Mouse (Mus musculus) MEL (cell line): ENCODE data around the gene Susd6.

ENCODE experiments used
- EP300 ChIP-seq, 2 experiments: IDR thresholded peaks; 2 replicates each; pipeline ENCODE4 v1.6.1; 2011; ENCODE audit warnings: improper control_type of control experiment in 2 of 2, low read length in 2 of 2, low read depth in 1 of 2, mild to moderate bottlenecking in 1 of 2
- KAT2A ChIP-seq: conservative IDR thresholded peaks from 2 replicates; pipeline ENCODE4 v1.6.1; 2012; ENCODE audit warnings: low read depth, low read length, improper control_type of control experiment, inconsistent platforms
- MAX ChIP-seq: IDR thresholded peaks from 2 replicates; pipeline ENCODE4 v1.6.1; 2011; ENCODE audit warnings: low read length, improper control_type of control experiment
- MAZ ChIP-seq: IDR thresholded peaks from 2 replicates; pipeline ENCODE4 v1.6.1; 2012; ENCODE audit warnings: low read depth, mild to moderate bottlenecking, inconsistent platforms, low read length, improper control_type of control experiment
- POLR2A ChIP-seq, 2 experiments: IDR thresholded peaks; 2 replicates each; pipeline ENCODE4 v1.6.1; 2011 to 2012; ENCODE audit warnings: low read length in 2 of 2, mild to moderate bottlenecking in 2 of 2, control low read depth in 1 of 2, improper control_type of control experiment in 1 of 2, low read depth in 1 of 2, moderate library complexity in 1 of 2; ENCODE audit not compliant: control insufficient read depth in 1 of 2, insufficient read depth in 1 of 2, poor library complexity in 1 of 2
- TCF12 ChIP-seq: IDR thresholded peaks from 2 replicates; pipeline ENCODE4 v1.6.1; 2014; ENCODE audit warnings: low read depth, mild to moderate bottlenecking, inconsistent platforms, low read length, improper control_type of control experiment, moderate library complexity
- UBTF ChIP-seq: IDR thresholded peaks from 2 replicates; pipeline ENCODE4 v1.6.1; 2012; ENCODE audit warnings: low read depth, mild to moderate bottlenecking, inconsistent platforms, low read length, improper control_type of control experiment, moderate library complexity, borderline replicate concordance; ENCODE audit not compliant: insufficient read depth
- USF1 ChIP-seq: IDR thresholded peaks from 2 replicates; pipeline ENCODE4 v1.6.1; 2014; ENCODE audit warnings: low read depth, mild to moderate bottlenecking, inconsistent platforms, low read length, improper control_type of control experiment, moderate library complexity
- ZKSCAN1 ChIP-seq: IDR thresholded peaks from 2 replicates; pipeline ENCODE4 v1.6.1; 2012; ENCODE audit warnings: low read depth, mild to moderate bottlenecking, inconsistent platforms, low read length, improper control_type of control experiment, moderate library complexity
- ZNF384 ChIP-seq: IDR thresholded peaks from 2 replicates; pipeline ENCODE4 v1.6.1; 2012; ENCODE audit warnings: low read depth, mild to moderate bottlenecking, inconsistent platforms, low read length, improper control_type of control experiment

DNA sequence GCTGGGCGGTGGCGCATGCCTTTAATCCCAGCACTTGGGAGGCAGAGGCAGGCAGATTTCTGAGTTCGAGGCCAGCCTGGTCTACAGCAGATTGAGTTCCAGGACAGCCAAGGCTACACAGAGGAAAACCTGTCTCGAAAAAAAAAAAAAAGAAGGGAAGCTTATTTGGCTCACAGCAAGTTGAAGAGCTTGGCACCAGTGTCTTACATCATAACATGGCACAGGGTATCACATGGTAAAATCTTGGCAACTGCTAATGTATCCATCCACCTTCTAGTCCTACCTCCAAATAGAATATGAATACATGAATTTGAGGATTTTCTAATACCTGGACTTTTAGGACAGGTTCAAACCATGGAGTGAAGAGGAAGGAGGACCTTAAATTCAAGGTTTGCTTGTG is 4.2 kb downstream of the Susd6 start:
- TF ChIP-seq POLR2A (IDR thresholded peaks at IDR 0.05; ENCODE audit: control insufficient read depth in 1 of 2, insufficient read depth in 1 of 2, low read depth in 1 of 2, low read length in 2 of 2, poor library complexity in 1 of 2) = no peak
- TF ChIP-seq USF1 = no peak
- TF ChIP-seq EP300 (IDR thresholded peaks at IDR 0.05; ENCODE audit: low read depth in 1 of 2, low read length in 2 of 2) = no peak
- no peak for TF ChIP-seq UBTF
- TF ChIP-seq ZNF384 = no peak
- no peak for TF ChIP-seq ZKSCAN1
- no peak for TF ChIP-seq TCF12
- no peak for TF ChIP-seq MAZ
- TF ChIP-seq KAT2A = no peak
- TF ChIP-seq MAX = no peak
